ENCODE assay signal across 9 mouse cellular contexts in the genomic region with DNA sequence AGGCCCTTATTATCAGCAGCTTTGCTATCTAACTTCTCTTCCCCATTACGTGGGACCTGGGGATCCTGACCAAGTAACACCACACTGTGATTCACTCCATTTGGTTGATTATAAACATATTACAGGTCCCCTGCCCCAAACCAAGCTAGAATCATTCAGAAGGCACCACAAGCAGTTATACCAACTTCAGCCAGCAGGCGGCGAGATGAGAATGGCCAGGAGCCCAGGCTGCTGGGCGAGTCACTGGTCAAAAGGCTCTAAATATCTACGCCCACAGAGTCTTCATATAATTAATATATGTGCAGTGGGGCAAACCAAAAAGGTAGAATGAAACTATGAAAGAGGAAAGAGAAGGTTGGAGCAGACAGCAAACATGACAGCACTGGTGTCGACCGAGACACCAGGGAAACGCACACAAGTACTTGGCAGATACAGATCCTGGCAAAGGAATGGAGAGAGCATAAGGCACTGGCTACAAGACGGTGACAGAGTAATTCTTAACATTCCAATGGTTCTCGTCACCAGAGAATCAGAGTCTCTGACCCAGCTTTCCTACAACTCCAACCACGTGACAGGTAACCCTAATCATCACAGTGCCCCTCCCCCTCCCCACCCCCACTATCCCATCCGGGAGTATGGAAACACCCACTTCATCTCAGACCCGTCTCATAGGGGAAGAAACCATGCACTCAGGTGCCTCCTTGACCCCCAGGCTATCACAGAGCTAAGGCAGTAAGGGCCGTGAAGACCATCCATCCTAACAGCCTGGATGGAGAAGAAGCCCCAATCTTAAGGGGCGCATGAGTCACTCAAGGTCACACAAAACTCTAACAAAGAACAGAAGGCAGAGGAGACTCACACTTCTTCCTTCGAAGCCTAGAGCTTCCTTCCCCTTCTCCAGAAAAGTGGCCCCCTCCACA.
A peak's percentile ranks its signal among the peaks of the same experiment; 100 is the strongest.
DNase-seq lines count a peak whose midpoint lies in the region; ATAC-seq and TF ChIP-seq lines count a peak whose summit lies in the region.
"Had no signal": no experiment of that assay in that cellular context is flagged by ENCODE, and none has a peak within 500 bp of the region (broad histone marks: within the 10 kb centered on the region; RNA-seq: fewer than 3 reads in every experiment).

No protein-coding gene starts in this region.

- H3K9ac ChIP-seq in CH12.LX (ENCODE audit: insufficient read depth, low read depth), result no peak overlapping the region
- peak overlapping the region; percentile 89 for H3K9ac ChIP-seq in heart, embryonic 14.5 days (ENCODE audit: low read length)
- H3K9ac ChIP-seq in neural tube, embryonic 15.5 days (replicated peaks), result no peak overlapping the region
- H3K9ac ChIP-seq: liver, embryonic 15.5 days had no signal

- H3K4me1 ChIP-seq in CH12.LX (ENCODE audit: control insufficient read depth in 1 of 2, insufficient read depth in 2 of 2), result no peaks in the 10 kb centered on the region
- peaks cover 49 to 85% of the 10 kb centered on the region in 2 experiments for H3K4me1 ChIP-seq in heart, embryonic 14.5 days (ENCODE audit: control insufficient read depth in 2 of 2, insufficient read depth in 2 of 2, low read length in 2 of 2)
- peaks cover 13% of the 10 kb centered on the region for H3K4me1 ChIP-seq in lung, adult 2 months (ENCODE audit: control insufficient read depth, insufficient read depth, low read length)
- peaks cover 64% of the 10 kb centered on the region for H3K4me1 ChIP-seq in neural tube, embryonic 15.5 days

- H3K79me2 ChIP-seq in CH12.LX (replicated peaks; ENCODE audit: control insufficient read depth, extremely low read depth, insufficient read depth, poor library complexity, severe bottlenecking), result no peaks in the 10 kb centered on the region

- dilution Hi-C loops in CH12.LX (cut with MboI; ENCODE audit: extremely low pct_ligation_motif_present, extremely low pct_unique_long_range_greater_than_20kb, low sequenced_read_pairs), result no loop called here

- no peak for TF ChIP-seq EP300 in CH12.LX (IDR thresholded peaks at IDR 0.05; ENCODE audit: low read length)

- in situ Hi-C loops in CH12.LX (cut with MboI; ENCODE audit: low pct_ligation_motif_present, low pct_unique_long_range_greater_than_20kb, low sequenced_read_pairs), result no loop called here

- WGBS in heart, embryonic 14.5 days, result 15% methylated on average over 16 of the region's 16 CpGs
- WGBS in lung, adult 2 months, result 32% methylated on average over 16 of the region's 16 CpGs
- whole genome bisulfite sequencing in neural tube, embryonic 15.5 days, result 38% methylated on average over 16 of the region's 16 CpGs

- no peaks in the 10 kb centered on the region for H3K36me3 ChIP-seq in CH12.LX (replicated peaks in 1 of 2; ENCODE audit: control insufficient read depth in 1 of 2, insufficient read depth in 1 of 2, low read length in 1 of 2)
- 0 out of 2 replicates have a peak, but pooled peaks cover 4% of the 10 kb centered on the region for H3K36me3 ChIP-seq in heart, embryonic 14.5 days (ENCODE audit: control insufficient read depth, insufficient read depth, low read length)
- no peaks in the 10 kb centered on the region for H3K36me3 ChIP-seq in neural tube, embryonic 15.5 days
- H3K36me3 ChIP-seq: liver, embryonic 15.5 days had no signal

- DNase-seq in CH12.LX (ENCODE audit: extremely low read depth), result peak; percentile 30
- DNase-seq in brain, embryonic 14.5 days (ENCODE audit: low read depth), result peak; percentile 77
- DNase-seq in fibroblast of lung, adult 2 months (ENCODE audit: low read depth), result peak; percentile 55
- DNase-seq in kidney, postnatal 14 days, result peak; percentile 82
- DNase-seq in lung, adult 2 months, result peak; percentile 86
- DNase-seq in thymus, postnatal 14 days, result peak; percentile 73

- TF ChIP-seq POLR2A in CH12.LX (IDR thresholded peaks at IDR 0.05; ENCODE audit: low read depth, low read length), result no peak
- TF ChIP-seq POLR2A in brain, embryonic 14.5 days (IDR thresholded peaks at IDR 0.05; ENCODE audit: borderline replicate concordance, extremely low read depth, insufficient read depth, insufficient read length, poor library complexity, severe bottlenecking), result no peak
- TF ChIP-seq POLR2A in lung, adult 2 months (IDR thresholded peaks at IDR 0.05; ENCODE audit: borderline replicate concordance, extremely low read depth, low read depth, low read length), result no peak

- peak; percentile 60 to 73 for TF ChIP-seq CTCF in CH12.LX (conservative IDR thresholded peaks at IDR 0.05 in 1 of 2, IDR thresholded peaks at IDR 0.05 in 1 of 2; ENCODE audit: low read depth in 2 of 2, low read length in 2 of 2)
- TF ChIP-seq CTCF in brain, embryonic 14.5 days (IDR thresholded peaks at IDR 0.05; ENCODE audit: borderline replicate concordance, extremely low read depth, insufficient read depth, insufficient read length), result peak; percentile 83
- TF ChIP-seq CTCF in lung, adult 2 months (IDR thresholded peaks at IDR 0.05; ENCODE audit: insufficient read depth, low read length), result peak; percentile 85

- H3K27ac ChIP-seq in CH12.LX (ENCODE audit: insufficient read depth, low read depth), result no peak overlapping the region
- peak overlapping the region; percentile 90 to 93; a peak in 2 of 4 replicates for H3K27ac ChIP-seq in heart, embryonic 14.5 days (replicated peaks in 1 of 2; ENCODE audit: control insufficient read depth in 1 of 2, insufficient read depth in 1 of 2, low read depth in 2 of 2, low read length in 2 of 2)
- no peak overlapping the region for H3K27ac ChIP-seq in neural tube, embryonic 15.5 days (replicated peaks)
- H3K27ac ChIP-seq: liver, embryonic 15.5 days had no signal

- H3K4me2 ChIP-seq in CH12.LX (ENCODE audit: insufficient read depth, low read depth, poor library complexity, severe bottlenecking), result no peak overlapping the region
- peak overlapping the region; percentile 95 for H3K4me2 ChIP-seq in heart, embryonic 14.5 days (ENCODE audit: low read length)
- peak overlapping the region; percentile 98 for H3K4me2 ChIP-seq in neural tube, embryonic 15.5 days
- H3K4me2 ChIP-seq: liver, embryonic 15.5 days had no signal

- TF ChIP-seq RAD21 in CH12.LX (IDR thresholded peaks at IDR 0.05; ENCODE audit: low read depth, low read length), result peak; percentile 44

- ATAC-seq in heart, embryonic 14.5 days (ENCODE audit: insufficient number of reproducible peaks, insufficient read depth, low FRiP score, low read depth), result no peak
- ATAC-seq in neural tube, embryonic 15.5 days (ENCODE audit: low FRiP score), result no peak

- no peak overlapping the region for H3K4me3 ChIP-seq in CH12.LX (replicated peaks in 1 of 3; ENCODE audit: low read depth in 2 of 3, low read length in 2 of 3, poor library complexity in 1 of 3)
- H3K4me3 ChIP-seq in heart, embryonic 14.5 days (ENCODE audit: control insufficient read depth in 1 of 2, insufficient read depth in 1 of 2, low read depth in 1 of 2, low read length in 2 of 2), result peak overlapping the region; percentile 59 to 72
- H3K4me3 ChIP-seq in lung, adult 2 months (replicated peaks; ENCODE audit: extremely low read depth, low read depth, low read length), result no peak overlapping the region
- peak overlapping the region; percentile 59 for H3K4me3 ChIP-seq in neural tube, embryonic 15.5 days (replicated peaks)
- H3K4me3 ChIP-seq: liver, embryonic 15.5 days had no signal

- peaks cover 83% of the 10 kb centered on the region for H3K27me3 ChIP-seq in CH12.LX (replicated peaks)
- H3K27me3 ChIP-seq in heart, embryonic 14.5 days (ENCODE audit: control insufficient read depth, insufficient read depth, low read length), result no peaks in the 10 kb centered on the region
- peaks cover 21% of the 10 kb centered on the region for H3K27me3 ChIP-seq in neural tube, embryonic 15.5 days (replicated peaks)

- peaks cover 2% of the 10 kb centered on the region for H3K9me3 ChIP-seq in CH12.LX (replicated peaks; ENCODE audit: low read length)
- no peaks in the 10 kb centered on the region for H3K9me3 ChIP-seq in heart, embryonic 14.5 days (ENCODE audit: control insufficient read depth, low read length)
- H3K9me3 ChIP-seq in neural tube, embryonic 15.5 days (replicated peaks), result no peaks in the 10 kb centered on the region
- H3K9me3 ChIP-seq: liver, embryonic 15.5 days had no signal

TF ChIP-seq in CH12.LX, 34 proteins besides CTCF, POLR2A, EP300 and RAD21:
- no peak for TF ChIP-seq RCOR1 (conservative IDR thresholded peaks at IDR 0.05; ENCODE audit: low read depth, low read length)
- peak; percentile 70 for TF ChIP-seq SMC3 (IDR thresholded peaks at IDR 0.05; ENCODE audit: low read depth, low read length)

Comparison
In these comparisons a context has a peak if more than half of its experiments do, and no peak if none do; other contexts are left out.
1. DNase-seq: peak in every context shown above with its lines; median percentile 86 in lung, adult 2 months; 82 in kidney, postnatal 14 days; 77 in brain, embryonic 14.5 days; 73 in thymus, postnatal 14 days; 55 in fibroblast of lung, adult 2 months; 30 in CH12.LX.
2. H3K27ac ChIP-seq: peak in heart, embryonic 14.5 days (2 of 2); none in CH12.LX (single experiment) and neural tube, embryonic 15.5 days (single experiment).
3. H3K4me3 ChIP-seq: peak in heart, embryonic 14.5 days (2 of 2) and neural tube, embryonic 15.5 days (single experiment); none in CH12.LX (0 of 3) and lung, adult 2 months (single experiment).
4. Peak in every context shown above with its lines, with median percentiles within 50 percentile points of each other: CTCF ChIP-seq.